Mouse (Mus musculus) heart, postnatal 0 days (tissue): ENCODE measurements at regions not wholly inside any gene's neighbourhood (a gene's known extent, or its start where the extent isn't known, plus 50 kb on each side); places are given as distances from the start of the nearest gene placed in this dataset.

Experiments
- CTCF ChIP-seq: IDR thresholded peaks from 2 replicates; pipeline ENCODE4 v1.5.1; 2016; ENCODE audit warnings: antibody characterized with exemption, control low read depth, low read depth
- EP300 ChIP-seq: IDR thresholded peaks from 2 replicates; pipeline ENCODE4 v1.6.1; 2016; ENCODE audit warnings: antibody characterized with exemption, low read depth

DNA sequence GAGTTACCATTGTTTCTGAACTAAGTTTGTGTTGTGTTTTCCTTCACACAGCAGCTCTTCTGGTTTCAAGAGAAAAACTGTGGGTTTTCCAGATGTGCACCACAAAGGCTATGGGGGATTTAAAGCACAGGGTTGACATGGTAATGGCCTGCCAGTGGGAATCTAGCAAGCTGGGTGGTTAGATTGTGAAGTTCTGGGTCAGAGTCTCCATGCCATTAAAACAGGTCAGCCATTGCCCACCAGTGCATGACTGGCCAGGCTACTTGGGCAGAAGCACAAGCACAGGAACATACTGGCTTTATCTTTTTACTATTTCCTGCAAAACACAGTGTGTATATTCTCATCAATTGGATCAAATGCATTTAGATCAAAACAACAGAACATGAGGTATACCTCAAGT is 467.9 kb upstream of the Negr1 start:
- TF ChIP-seq CTCF (no peak), EP300 (no peak)
